Mouse (Mus musculus) cortical plate, adult 2 months (tissue): ENCODE data around the gene Tdrd1.

Experiments used
- CTCF ChIP-seq: fragments of 200-500 bp; IDR thresholded peaks from 2 replicates; pipeline ENCODE4 v1.5.1; 2011; ENCODE audit warnings: mild to moderate bottlenecking, control low read depth, low read length; ENCODE audit not compliant: insufficient read depth; ENCODE audit errors: extremely low read depth
- POLR2A ChIP-seq: fragments of 200-500 bp; IDR thresholded peaks from 2 replicates; pipeline ENCODE4 v1.6.1; 2011; ENCODE audit warnings: mild to moderate bottlenecking, low read length, control low read depth; ENCODE audit not compliant: insufficient read depth; ENCODE audit errors: extremely low read depth

DNA sequence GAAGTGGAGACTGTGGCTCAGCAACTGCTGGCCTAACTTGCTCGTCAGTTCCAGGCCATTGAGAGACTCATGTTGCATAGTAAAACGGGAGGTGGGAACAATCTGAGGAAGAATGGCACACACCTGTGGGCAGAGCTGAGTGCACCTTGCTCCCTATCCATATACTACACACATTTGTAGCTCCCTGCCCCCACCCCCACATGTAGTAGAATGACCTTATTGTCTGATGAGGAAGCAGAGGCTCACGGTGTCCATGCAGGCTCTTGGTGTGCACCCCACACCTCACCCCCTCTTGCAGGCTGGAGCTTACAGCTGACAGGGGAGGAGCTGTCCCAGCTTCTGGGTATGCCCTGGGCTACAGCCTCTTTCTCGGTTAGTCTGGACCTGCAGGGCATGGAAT lies 41.7 kb downstream of the Tdrd1 start:
- TF ChIP-seq CTCF: no peak
- no peak for TF ChIP-seq POLR2A
